Mouse (Mus musculus) spleen, adult 12 weeks (tissue): ENCODE measurements around the gene Appbp2.
A peak's percentile ranks its signal among the peaks of the same experiment; 100 is the strongest.

Experiments
- DNase-seq: peaks from one replicate; pipeline ENCODE4 v3.0.0; 2022; ENCODE audit warnings: low spot score

Appbp2 gene

GRCm38 (mm10) chr11:85223248-85223647 lies 11.7 kb downstream of the Appbp2 start:
- no peak for DNase-seq

- DNase-seq = no peak
Measured at GRCm38 (mm10) chr11:85222561-85222960, 12.4 kb downstream of the Appbp2 start.

GRCm38 (mm10) chr11:85219014-85219413 lies 15.9 kb downstream of the Appbp2 start:
- DNase-seq = no peak

- DNase-seq = no peak
Measured at GRCm38 (mm10) chr11:85214679-85215078, 20.3 kb downstream of the Appbp2 start.

- DNase-seq = no peak
Measured at GRCm38 (mm10) chr11:85213215-85213614, 21.7 kb downstream of the Appbp2 start.

- no peak for DNase-seq
Measured at GRCm38 (mm10) chr11:85211151-85211550, 23.8 kb downstream of the Appbp2 start.

GRCm38 (mm10) chr11:85206231-85206630 lies 28.7 kb downstream of the Appbp2 start:
- DNase-seq = no peak

- DNase-seq = no peak
Measured at GRCm38 (mm10) chr11:85198906-85199305, 36.0 kb downstream of the Appbp2 start.

- no peak for DNase-seq
Measured at GRCm38 (mm10) chr11:85196046-85196445, 38.9 kb downstream of the Appbp2 start.

- DNase-seq = no peak
Measured at GRCm38 (mm10) chr11:85194206-85194605, 40.7 kb downstream of the Appbp2 start.

GRCm38 (mm10) chr11:85190741-85191140 lies 44.2 kb downstream of the Appbp2 start:
- DNase-seq = no peak

GRCm38 (mm10) chr11:85189110-85189509 lies 45.8 kb downstream of the Appbp2 start:
- DNase-seq = no peak

- DNase-seq = no peak
Measured at GRCm38 (mm10) chr11:85184839-85185238, 50.1 kb downstream of the Appbp2 start.

- peak; percentile 52 for DNase-seq
Measured at GRCm38 (mm10) chr11:85184082-85184481, 50.8 kb downstream of the Appbp2 start.

GRCm38 (mm10) chr11:85183284-85183779 lies 51.6 kb downstream of the Appbp2 start:
- DNase-seq = no peak

- DNase-seq = peak; percentile 56
Measured at GRCm38 (mm10) chr11:85182617-85183283, 52.2 kb downstream of the Appbp2 start.

- no peak for DNase-seq
Measured at GRCm38 (mm10) chr11:85178413-85178812, 56.5 kb downstream of the Appbp2 start.

- no peak for DNase-seq
Measured at GRCm38 (mm10) chr11:85177761-85178160, 57.2 kb downstream of the Appbp2 start.

GRCm38 (mm10) chr11:85175941-85176340 lies 59.0 kb downstream of the Appbp2 start:
- DNase-seq = no peak

- no peak for DNase-seq
Measured at GRCm38 (mm10) chr11:85170833-85171232, 64.1 kb downstream of the Appbp2 start.

- DNase-seq = peak; percentile 81
Measured at GRCm38 (mm10) chr11:85170058-85170740, 64.7 kb downstream of the Appbp2 start, which contains the start of gene 1700125H20Rik. TSS of gene 1700125H20Rik (plus strand) at chr11:85170404.

GRCm38 (mm10) chr11:85167503-85167902 lies 67.4 kb downstream of the Appbp2 start:
- no peak for DNase-seq

GRCm38 (mm10) chr11:85164371-85164770 lies 70.6 kb downstream of the Appbp2 start:
- no peak for DNase-seq
